Mouse (Mus musculus) right cerebral cortex, adult 18-20 months (tissue): ENCODE results near the gene Spata1.
A peak's percentile ranks its signal among the peaks of the same experiment; 100 is the strongest.
"Not testable (repeated sequence)": the region's sequence is repeated elsewhere in the genome, so short reads cannot be mapped to it uniquely, and the experiment has no call there.

Source experiments
- DNase-seq: peaks from one replicate; pipeline ENCODE4 v3.0.0; 2022; ENCODE audit warnings: mixed read lengths

Spata1 gene

DNA sequence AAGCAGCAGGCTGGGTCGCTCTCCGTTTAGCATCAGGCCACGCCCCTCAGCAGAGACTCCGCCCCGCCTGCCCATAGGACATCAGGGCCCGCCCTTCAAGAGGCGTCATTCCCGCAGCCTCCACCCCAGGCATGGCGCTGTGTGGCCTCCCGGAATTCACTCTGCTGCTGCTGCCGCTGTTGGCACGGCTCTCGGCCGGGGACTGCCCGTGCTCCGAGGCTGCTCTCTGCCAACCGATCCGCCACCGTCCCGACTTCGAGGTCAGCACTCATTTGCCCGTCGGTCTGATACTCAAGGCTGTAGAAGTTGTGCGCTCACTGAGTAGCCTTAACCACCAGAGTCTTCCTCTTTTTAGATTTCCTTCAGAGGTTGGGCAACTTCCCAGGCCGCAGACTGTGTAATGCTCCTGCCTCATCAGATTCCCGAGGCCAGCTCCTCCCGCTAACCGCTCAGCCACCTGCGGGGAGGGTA lies 49.1 kb downstream of the Spata1 start:
- DNase-seq, result peak; percentile 94

DNA sequence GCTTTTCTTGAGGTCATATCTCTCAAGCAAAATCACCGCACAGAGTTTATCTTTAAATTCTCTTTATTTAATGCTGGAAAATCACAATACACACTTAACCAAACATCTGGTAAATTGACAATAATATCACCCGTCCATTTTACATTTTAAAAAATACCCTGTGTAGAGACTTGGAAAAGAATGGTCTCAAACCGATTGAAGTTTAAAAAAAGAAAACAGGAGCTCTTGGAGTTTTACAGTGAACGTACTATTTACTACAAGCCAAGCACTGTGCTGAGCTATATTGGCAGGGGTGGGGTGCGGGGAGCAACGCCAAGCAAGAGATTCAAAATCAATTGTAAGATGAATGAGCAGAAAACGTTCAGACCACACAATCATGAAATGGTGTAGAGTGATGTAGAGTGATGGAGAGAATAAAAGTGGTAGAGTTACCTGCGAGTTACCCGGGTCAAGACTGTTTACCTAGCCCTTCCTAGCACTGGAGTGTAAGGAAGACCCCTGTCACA lies 49.8 kb downstream of the Spata1 start, which contains the start of gene Ctbs:
Gene Ctbs, plus strand, starts transcription at position 51 of the 506 bp plus-strand sequence.
- no peak for DNase-seq

DNA sequence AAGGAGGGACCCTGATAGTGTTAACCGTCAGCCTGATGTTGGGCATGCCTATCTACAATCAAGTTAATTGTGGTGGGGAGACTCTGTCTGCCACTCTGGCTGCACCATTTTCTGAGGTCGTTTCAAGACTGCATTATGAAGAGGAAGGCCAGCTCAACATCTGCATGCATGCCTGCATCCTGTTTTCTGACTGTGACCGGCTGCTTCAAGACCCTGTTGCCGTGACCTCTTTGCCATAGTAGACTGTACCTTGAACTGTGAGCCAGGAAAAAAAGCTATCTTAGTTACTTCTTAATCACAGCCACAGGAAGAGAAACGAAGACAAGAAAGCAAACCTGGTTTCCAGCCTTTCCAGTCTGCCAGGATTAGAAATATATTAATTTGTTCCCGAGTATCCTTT lies 50.6 kb downstream of the Spata1 start:
- DNase-seq, result no peak

DNA sequence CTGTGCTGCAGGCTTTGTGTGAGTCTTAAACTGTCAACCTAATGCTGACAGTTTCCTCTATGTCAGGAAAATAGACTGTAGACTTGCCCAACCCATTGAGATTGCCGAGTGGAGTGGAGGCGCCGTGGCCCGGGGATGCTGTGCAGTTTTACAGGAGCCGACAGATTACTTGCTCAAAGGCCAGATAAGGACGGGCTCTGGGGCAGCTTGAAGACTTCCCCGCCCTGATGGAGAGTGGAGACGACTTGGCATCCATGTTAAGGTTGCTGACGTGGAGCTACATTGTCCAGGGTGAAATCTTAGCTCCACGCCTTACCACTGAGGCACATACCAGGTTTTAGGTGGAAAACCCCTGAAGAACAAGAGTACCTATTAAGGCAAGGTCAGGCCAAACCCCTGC lies 51.2 kb downstream of the Spata1 start:
- DNase-seq, result no peak

DNA sequence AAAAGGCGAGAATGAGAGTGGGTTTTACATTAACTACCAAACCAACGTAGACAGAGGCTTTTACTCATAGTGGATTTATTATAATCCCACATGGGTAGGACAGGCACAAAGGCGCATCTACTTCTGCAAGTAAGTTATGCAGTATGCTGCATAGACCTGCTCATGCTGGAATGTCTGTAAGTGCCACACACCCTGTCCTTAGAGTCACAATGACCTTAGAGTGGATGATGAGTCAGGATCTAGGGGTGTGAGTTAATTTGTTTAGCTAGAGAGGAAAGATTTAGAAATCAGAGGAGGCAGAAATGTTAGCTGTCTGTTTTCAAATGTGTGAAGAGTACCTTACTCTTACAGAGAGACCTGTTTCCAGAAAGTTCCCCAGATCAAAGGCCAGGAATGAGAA lies 52.0 kb downstream of the Spata1 start:
- DNase-seq, result no peak

DNA sequence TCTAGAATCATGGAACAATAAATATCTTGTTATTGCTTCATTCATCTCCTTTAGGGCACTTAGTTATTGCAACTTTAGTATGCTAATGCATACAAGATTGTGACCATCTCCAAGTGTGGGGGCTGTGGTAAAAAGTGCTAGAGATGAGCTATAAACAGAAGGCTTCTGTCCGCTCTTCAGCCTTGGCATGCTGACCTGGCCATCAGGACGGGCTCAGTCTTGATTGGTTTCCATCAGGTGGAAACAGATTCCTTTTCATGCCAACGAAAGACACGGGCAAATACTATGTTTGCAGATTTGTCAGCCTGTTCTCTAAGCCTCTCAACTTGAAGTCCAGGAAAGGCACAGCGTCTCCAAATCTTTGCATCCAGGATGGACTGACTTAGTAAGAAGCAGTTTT lies 52.4 kb downstream of the Spata1 start:
- DNase-seq, result no peak

DNA sequence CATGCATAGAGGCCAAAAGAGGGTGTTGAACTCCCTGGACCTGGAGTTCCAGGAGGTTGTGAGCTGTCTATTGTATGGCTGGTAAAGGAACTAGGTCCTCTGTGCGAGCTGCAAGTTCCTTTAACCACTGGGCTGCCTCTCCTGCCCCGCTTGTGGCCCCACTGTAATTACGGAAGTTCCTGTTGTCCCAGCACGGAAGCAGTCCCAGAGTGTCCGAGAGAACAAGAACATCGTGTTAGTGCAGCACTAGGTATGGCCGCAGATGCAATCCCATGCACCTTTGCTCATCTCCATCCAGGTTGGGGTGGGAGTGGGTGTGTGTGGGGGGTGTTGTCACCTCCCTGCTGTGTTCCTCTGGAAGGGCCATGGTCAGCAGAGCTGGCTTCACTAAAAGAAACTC lies 54.7 kb downstream of the Spata1 start:
- DNase-seq, result no peak

DNA sequence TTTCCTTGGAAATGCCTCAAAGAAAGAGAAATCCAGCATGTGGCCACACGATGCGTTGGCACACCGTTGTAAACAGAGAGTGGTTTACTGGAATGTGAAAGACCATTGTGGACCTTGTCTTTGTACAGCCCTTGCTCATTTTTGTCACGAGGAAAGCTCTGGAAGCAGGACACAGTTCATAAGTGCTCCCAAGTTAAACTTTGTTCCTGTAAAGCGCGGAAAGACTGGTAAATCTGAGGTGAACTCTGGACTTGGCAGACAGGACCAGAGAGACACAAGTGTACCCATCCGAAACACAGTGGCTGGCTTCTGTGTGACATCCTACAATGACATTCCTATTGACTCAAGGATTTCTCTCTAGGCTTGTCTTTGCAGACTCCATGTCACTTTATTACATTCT lies 56.2 kb downstream of the Spata1 start:
- DNase-seq, result no peak

DNA sequence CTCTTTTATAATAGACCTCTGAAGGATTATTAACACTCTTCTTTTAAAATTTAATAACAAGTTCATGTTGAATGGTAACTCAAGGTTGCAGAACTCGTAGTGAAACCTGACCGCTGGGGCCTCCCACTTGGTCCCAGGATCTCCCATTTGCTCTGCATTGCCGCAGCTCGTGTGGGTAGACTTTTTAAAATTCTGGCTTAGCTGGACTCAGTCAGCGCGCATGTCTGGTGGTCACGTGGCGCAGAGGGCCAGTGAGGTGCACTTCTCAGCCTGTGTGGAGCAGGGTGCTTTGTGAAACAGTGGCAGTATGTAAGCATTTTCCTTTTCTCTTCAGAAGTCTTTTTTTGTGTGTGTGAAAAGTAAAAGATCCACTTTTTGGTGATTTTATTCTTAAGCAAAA lies 56.6 kb downstream of the Spata1 start:
- DNase-seq, result no peak

DNA sequence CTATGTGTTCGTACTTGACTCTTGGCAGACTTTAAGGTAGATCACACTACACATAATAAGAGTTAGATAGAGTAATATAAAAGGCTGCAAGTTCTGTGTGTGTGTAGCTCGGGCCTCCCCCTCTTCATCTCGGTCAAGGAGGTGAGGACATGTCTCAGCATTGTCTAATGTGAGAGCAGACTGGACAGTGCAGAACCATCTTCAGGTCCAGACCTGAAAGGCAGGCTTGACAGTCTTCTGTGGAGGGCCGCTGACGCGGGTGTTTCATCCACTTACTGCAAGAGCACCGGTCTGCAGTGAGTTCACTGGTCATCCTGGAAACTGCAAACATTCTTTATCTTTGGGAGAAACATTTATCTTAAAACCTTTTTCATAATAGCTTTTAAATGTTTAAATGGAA lies 57.1 kb downstream of the Spata1 start:
- no peak for DNase-seq

DNA sequence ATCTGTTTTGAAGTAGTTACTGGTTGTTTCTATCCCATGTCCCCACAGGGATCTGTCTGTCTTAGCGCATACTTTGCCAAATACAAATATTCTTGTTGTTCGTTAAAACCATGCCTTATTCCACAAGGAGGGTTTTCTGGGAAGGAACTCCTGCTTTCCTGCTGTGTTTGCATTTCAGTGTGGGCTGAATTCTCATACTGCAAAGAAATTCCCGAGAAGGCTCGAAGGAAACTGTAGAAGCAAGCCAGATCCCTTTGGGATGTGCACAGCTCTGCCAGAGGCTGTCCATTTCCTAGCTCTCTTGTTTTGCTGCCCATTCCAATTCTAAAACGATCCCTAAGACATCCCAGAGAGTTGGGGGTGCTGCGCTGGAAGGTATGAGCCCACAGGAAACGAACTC lies 59.1 kb downstream of the Spata1 start:
- no peak for DNase-seq

DNA sequence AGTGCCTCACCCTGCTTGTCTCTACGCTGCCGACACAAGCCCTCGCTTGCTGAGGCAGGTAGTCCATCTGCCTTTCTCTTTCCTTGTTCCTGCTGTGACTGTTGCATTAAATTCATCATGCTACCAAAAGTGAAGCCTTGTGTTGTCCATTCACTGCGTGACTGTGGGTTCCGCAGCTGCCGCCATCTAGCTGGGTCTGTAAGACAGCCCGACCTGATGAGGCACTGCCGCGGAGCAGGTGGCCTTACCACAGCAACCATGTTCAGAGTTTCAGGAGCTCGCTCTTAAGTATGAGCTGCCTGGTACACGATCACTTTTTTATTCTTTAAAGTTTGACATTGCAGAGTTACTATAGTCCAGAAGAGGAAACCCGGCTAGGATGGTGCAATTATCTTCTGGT lies 59.5 kb downstream of the Spata1 start:
- DNase-seq, result no peak

DNA sequence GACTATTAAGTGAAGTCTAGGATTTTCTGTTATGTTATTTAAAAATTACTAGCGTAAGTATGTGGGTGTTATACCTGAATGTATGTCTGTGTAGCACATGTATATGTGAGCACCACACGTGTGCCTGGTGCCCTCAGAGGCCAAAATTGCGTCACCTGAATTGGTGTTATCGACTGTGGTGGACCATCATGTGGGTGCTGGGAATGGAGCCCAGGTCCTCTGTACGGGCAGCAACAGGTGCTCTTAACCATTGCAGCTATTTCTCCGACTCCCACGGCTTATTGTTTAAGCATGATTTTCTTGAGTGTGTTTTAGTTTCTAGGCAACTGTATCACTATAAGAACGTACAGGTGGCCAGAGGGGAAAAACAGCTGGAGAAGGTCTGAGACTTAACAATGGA lies 63.4 kb downstream of the Spata1 start:
- DNase-seq, result no peak

DNA sequence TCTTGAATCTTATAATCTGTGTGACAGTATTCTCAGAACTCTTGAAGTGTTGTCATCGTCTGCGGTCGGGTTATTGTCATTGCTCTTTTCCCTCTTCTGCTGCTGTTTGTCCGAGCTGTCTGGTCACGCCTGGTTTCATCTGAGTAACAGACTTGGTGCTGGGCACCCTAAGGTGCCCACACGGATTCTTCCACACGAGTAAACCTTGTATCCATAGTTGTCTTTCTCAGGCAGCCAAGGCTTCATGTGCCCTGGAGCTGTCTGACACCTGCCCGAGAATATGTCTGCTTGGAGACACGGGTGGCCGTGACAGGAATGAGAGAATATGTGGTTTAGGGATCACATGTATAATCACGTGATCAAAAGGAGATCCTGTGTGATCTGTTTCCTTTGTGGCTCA lies 64.0 kb downstream of the Spata1 start:
- DNase-seq, result no peak

DNA sequence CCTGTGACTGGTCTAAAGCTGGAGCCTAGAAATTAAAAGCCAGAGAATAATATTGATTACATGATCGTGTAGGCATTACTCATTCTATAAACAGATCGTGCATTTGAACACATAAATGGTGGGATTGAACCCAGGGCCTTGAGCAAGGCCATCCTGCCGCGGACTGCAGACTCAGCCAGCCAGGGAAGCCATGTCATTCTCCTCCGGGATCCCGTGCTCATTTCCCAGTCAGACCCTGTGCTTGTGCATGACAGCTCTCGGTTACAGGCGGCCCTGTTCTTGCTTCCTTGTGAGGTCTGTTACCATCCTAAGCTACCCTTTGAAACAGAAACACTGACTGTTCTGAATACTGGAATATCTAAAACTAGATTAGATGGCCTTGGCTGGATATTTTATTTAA lies 64.9 kb downstream of the Spata1 start:
- DNase-seq, result no peak

DNA sequence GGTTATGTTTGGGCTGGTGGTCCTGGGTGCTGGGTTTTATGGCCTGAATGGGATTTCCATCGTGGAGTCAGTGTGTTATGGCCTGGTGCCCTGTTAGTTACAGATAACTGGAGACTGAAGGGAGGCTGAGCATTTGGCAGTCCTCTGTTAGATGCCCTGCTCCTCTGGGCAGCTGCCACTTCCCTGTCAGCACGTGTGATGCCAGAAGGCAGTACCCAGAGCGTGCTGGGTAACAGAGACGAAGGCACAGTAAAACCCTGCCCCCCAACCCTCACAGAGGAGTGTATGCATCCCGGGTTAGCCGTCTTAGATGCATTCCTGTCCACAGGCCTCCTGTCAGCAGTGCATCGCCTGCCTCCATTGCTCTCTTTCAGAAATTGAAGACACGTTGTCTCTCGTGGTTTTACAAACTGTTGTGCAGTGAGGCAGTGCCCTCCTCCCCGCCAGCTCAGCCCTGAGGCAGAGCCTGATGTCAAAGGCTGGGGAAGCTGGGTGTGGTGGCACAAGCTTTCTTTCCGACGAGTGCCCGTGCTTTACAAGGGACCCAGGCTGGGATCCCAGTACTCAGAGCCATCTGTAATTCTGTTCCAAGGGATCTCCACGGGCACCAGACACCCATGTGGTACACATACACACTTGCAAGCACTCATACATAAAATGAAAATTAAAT lies 65.7 kb downstream of the Spata1 start:
- DNase-seq, result no peak

DNA sequence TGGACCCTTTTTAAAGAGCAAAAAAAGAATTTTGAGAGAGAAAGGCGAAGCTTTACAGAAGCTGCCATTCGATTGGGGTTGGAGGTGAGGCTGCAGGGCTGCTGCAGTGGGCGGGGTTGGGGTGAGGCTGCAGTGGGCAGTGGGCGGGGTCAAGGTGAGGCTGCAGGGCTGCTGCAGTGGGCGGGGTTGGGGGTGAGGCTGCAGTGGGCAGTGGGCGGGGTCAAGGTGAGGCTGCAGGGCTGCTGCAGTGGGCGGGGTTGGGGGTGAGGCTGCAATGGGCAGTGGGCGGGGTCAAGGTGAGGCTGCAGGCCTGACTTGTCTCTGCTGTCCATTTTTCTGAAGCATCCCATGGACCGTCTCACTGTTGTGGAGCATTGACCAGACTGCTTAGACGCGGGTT lies 66.5 kb downstream of the Spata1 start:
- DNase-seq, result not testable (repeated sequence)

DNA sequence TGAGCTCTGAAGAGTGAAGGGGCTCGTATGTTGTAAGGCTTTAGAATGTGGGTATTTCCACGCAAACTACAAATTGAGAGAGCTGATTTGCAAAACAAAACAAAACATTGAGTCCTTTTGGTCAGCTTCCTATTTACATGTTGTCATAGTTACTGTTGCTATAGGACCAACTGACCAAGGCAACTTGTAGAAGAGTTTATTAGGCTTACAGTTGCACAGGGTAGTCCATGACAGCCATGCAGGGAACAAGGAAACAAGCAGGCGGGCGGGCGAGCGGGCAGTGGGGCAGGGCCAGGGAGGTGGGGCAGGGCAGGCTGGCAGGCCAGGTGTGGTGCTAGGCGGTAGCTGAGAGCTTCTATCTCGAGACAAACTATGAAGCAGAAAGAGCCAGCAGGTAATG lies 73.1 kb downstream of the Spata1 start:
- DNase-seq, result no peak

DNA sequence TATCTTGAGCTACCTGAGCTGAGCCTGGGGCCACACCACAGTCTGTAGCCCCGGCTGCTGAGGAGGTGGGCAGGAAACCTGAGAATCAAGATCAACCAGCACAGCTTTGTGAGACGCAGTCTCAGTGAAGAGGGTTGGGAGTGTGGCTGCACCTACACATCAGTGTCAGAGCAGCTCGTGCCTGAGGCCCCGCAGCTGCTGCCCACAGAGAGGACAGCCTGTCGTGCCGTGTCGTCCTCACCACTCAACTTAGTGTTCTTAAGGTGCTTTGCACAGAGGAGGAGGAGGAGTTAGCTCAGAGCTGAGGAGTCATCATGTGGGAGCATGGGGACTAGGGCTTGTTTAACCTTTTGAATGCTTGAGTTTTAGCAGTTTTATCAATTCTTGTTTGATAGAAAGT lies 73.7 kb downstream of the Spata1 start:
- DNase-seq, result no peak

DNA sequence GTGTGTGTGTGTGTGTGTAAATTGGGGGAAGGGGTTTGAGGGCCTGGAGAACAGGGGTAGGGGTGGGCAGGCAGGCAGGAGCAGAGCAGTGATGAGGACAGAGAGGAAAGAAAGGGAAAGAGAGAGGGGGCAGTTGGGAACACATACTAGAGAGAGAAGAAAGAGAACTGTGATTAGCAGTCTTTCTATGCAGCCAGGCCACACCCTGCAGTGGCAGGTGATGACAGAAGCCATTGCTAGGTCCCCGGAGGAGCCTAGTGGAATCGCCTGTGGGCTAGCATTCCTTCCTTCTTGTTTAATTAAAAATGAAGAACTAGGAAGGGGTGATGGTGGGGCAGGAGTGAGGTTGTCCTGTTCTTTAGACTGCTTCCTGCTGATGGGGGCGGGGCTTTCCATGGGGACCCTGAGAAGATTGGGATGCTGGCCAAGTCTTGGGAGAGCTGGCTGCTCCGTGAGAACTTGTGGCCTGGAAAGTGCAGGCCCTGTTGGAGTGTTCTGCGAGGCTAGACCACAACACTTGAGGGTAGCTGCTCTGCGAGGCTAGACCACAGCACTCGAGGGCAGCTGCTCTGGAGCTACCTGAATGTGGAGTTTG lies 75.2 kb downstream of the Spata1 start:
- DNase-seq, result no peak

DNA sequence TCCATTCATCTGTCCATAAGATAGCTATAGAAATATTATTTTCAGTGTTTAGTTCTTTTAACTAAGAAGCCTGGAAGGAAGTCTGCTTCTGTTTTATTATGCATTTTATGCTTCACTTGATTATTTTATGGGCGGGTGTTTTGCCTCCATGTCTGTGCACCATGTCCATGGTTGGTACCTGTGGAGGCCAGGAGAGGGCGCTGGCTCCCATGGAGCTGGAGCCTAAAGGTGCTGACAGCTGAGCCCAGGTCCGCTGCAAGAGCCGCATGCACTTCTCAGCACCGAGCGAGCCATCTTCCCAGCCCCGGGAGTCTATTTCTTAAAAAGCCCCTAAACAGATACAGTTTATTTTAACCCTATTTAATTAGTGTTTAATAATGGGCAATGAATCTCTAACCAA lies 75.8 kb downstream of the Spata1 start:
- DNase-seq, result no peak

DNA sequence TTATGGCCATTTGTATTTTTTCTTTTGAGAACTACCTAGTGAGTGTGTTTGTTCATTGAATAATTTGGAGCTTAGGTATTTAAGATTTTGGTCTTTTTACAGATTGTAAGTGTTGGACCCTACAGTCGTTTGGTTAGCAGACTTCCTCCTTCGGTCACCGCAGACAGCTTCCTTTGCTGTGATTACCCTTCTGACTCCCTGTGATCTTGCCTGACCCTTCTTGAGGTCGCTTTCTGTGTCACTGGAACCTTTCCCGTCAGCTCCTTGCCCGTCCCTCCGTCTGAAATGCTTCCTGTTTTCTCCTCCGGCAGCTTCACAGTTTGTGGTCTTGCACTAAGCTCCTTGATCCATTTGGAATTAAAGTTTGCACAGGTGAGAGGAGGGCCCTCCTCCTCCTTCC lies 77.8 kb downstream of the Spata1 start:
- DNase-seq, result no peak

DNA sequence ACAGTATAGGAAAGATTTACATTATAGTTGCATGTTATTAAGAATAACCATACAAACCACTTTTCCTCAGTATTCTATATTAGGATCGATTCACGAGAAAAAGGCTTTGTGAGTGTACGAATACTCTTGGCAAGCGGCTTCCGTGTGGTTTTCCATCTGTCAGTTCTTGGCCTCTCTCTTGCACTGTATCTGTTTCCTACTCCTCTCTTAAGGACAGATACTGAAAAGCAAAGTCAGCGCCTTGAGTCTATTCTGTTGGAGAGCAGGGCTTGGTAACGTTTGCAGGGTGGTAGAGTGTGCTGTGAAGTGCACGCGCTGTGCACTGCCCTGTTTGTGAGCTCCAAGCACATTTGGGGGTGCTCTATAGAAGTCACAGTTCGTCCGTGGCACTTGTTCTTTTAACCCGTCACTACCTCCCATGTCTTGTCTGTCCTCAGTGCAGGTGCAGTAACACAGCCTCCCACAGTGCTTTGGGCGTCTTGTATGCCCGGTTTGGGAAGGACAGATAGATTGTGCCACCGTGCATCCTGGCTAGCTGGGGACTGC lies 79.5 kb downstream of the Spata1 start:
- DNase-seq, result no peak

DNA sequence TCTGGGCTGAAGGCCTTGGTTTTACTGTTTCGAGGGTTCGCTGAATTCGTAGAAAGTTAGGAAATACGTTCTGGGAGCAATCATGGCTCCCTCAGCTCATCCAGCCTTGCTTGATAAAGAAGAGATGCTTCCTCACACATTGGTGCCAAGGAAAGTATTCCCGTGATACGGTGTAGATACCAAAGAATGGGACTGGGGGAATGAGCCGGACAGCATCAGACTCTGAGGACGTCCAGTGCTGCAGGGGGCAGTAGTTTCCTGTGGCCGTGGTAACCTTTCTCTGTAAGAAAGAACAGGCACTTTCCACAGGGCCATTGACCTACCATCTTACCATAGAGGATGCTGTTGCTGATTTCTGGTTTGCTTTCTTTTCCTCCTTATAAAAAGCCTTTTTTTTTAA lies 80.0 kb downstream of the Spata1 start:
- DNase-seq, result no peak

DNA sequence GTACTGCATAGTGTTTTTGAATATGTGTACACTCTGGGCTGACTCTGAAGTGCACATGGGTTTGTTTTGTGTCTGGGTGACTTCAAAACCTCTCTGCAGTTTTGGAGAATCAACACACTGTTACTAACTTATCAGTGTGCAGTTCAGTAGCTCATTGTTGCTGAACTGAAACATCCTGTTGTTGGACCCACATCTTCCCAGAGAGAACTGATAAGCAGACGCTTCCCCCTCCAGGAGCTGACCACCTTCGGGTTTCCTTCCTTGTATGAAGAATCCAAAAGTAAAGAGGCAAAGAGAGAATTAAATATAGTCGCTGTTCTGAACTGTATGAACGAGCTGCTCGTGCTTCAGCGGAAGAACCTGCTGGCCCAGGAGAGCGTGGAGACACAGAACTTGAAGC lies 80.7 kb downstream of the Spata1 start:
- DNase-seq, result no peak
